ENCODE assay signal across 8 mouse cellular contexts in the genomic region with DNA sequence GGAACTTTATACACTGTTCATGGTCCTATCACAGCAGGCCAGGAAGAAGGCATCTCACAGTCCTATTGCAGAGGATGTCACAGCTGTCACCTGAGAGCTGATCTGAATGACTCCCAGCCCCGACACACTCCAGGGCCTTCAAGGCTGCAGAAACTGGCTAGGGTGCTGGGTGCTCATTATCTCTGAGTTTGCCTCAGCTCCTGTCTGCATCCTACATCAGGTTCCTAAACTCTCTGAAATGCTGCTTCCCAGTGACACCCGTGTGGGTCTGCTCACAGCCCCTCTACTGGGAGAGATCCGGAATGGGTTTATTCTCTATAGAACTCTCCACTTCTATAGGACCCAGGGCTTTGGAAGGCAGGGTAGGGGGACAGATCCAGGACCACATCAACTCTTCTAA. TPM values are rescaled to one million over a fixed set of nuclear protein-coding genes. Genes with fewer than 3 reads are reported as not detected.
A peak's percentile ranks its signal among the peaks of the same experiment; 100 is the strongest.
DNase-seq lines count a peak whose midpoint lies in the region; ATAC-seq lines count a peak whose summit lies in the region.

No protein-coding gene starts in this region.

- DNase-seq in heart, postnatal 4 days, result no peak
- no peak for DNase-seq in embryonic facial prominence, embryonic 11.5 days (ENCODE audit: low spot score)
- no peak for DNase-seq in frontal cortex, postnatal 14 days (ENCODE audit: low spot score in 2 of 2)
- no peak for DNase-seq in embryo, embryonic 10.5 days (ENCODE audit: low spot score)
- no peak for DNase-seq in left cerebral cortex, postnatal 36 days (ENCODE audit: low spot score in 2 of 2)

- ATAC-seq in heart, embryonic 15.5 days (replicated peaks; ENCODE audit: insufficient number of reproducible peaks, insufficient read depth, low FRiP score, low read depth), result no peak
- no peak for ATAC-seq in embryonic facial prominence, embryonic 11.5 days (replicated peaks; ENCODE audit: insufficient number of reproducible peaks, low FRiP score, low TSS enrichment, low read depth)
- ATAC-seq in hindbrain, embryonic 15.5 days (ENCODE audit: low FRiP score, low read depth), result no peak
- ATAC-seq in midbrain, embryonic 13.5 days, result no peak

- H3K4me2 ChIP-seq in heart, embryonic 15.5 days, result peak overlapping the region; percentile 87
- H3K4me2 ChIP-seq in embryonic facial prominence, embryonic 11.5 days (ENCODE audit: low read depth, low read length), result peak overlapping the region; percentile 87
- peak overlapping the region; percentile 82 for H3K4me2 ChIP-seq in hindbrain, embryonic 15.5 days
- peak overlapping the region; percentile 96 for H3K4me2 ChIP-seq in midbrain, embryonic 13.5 days (replicated peaks)

- H3K9ac ChIP-seq in heart, embryonic 15.5 days, result peak overlapping the region; percentile 97
- H3K9ac ChIP-seq in embryonic facial prominence, embryonic 11.5 days (replicated peaks; ENCODE audit: low read length), result no peak overlapping the region
- H3K9ac ChIP-seq in hindbrain, embryonic 15.5 days, result peak overlapping the region; percentile 97
- peak overlapping the region; percentile 98 for H3K9ac ChIP-seq in midbrain, embryonic 13.5 days (replicated peaks)

- no peaks in the 10 kb centered on the region for H3K9me3 ChIP-seq in heart, embryonic 15.5 days (replicated peaks)
- no peaks in the 10 kb centered on the region for H3K9me3 ChIP-seq in embryonic facial prominence, embryonic 11.5 days (replicated peaks; ENCODE audit: control insufficient read depth, low read length)
- no peaks in the 10 kb centered on the region for H3K9me3 ChIP-seq in hindbrain, embryonic 15.5 days
- no peaks in the 10 kb centered on the region for H3K9me3 ChIP-seq in midbrain, embryonic 13.5 days

- H3K4me1 ChIP-seq in heart, embryonic 15.5 days (replicated peaks), result peaks cover 28% of the 10 kb centered on the region
- peaks cover 4% of the 10 kb centered on the region for H3K4me1 ChIP-seq in embryonic facial prominence, embryonic 11.5 days (ENCODE audit: control insufficient read depth, insufficient read depth, low read length)
- H3K4me1 ChIP-seq in hindbrain, embryonic 15.5 days (replicated peaks), result peaks cover 26% of the 10 kb centered on the region
- H3K4me1 ChIP-seq in midbrain, embryonic 13.5 days (replicated peaks), result peaks cover 31% of the 10 kb centered on the region

- peak overlapping the region; percentile 96 for H3K4me3 ChIP-seq in heart, embryonic 15.5 days
- H3K4me3 ChIP-seq in embryonic facial prominence, embryonic 11.5 days (ENCODE audit: low read depth, low read length), result peak overlapping the region; percentile 98; the same call in 1 of the 2 replicates
- H3K4me3 ChIP-seq in hindbrain, embryonic 15.5 days, result peak overlapping the region; percentile 97
- peak overlapping the region; percentile 99 for H3K4me3 ChIP-seq in midbrain, embryonic 13.5 days (replicated peaks)

- intact Hi-C loops in left cerebral cortex, postnatal 36 days (cut with DNase I), result loop anchor here (5.0 kb wide), 1 partner anchor 61 kb away; no protein-coding TSS in a partner anchor

- peak overlapping the region; percentile 94; the same call in 1 of the 2 replicates for H3K27ac ChIP-seq in heart, embryonic 15.5 days
- no peak overlapping the region for H3K27ac ChIP-seq in embryonic facial prominence, embryonic 11.5 days (replicated peaks; ENCODE audit: low read depth, low read length)
- H3K27ac ChIP-seq in hindbrain, embryonic 15.5 days (replicated peaks), result no peak overlapping the region
- H3K27ac ChIP-seq in midbrain, embryonic 13.5 days, result no peak overlapping the region

- 72% methylated on average over 3 of the region's 3 CpGs for WGBS in heart, embryonic 15.5 days
- WGBS in embryonic facial prominence, embryonic 11.5 days, result 85% methylated on average over 3 of the region's 3 CpGs
- 86% methylated on average over 3 of the region's 3 CpGs for WGBS in hindbrain, embryonic 15.5 days
- 86% methylated on average over 3 of the region's 3 CpGs for WGBS in midbrain, embryonic 13.5 days

- no peaks in the 10 kb centered on the region for H3K27me3 ChIP-seq in heart, embryonic 15.5 days
- H3K27me3 ChIP-seq in embryonic facial prominence, embryonic 11.5 days (ENCODE audit: control insufficient read depth, insufficient read depth, low read length), result no peaks in the 10 kb centered on the region
- H3K27me3 ChIP-seq in hindbrain, embryonic 15.5 days, result no peaks in the 10 kb centered on the region
- H3K27me3 ChIP-seq in midbrain, embryonic 13.5 days, result no peaks in the 10 kb centered on the region

- peaks cover 20% of the 10 kb centered on the region for H3K36me3 ChIP-seq in heart, embryonic 15.5 days
- no peaks in the 10 kb centered on the region; the same call in none of the 2 replicates for H3K36me3 ChIP-seq in embryonic facial prominence, embryonic 11.5 days (replicated peaks; ENCODE audit: control insufficient read depth, insufficient read depth, low read depth, low read length)
- H3K36me3 ChIP-seq in hindbrain, embryonic 15.5 days, result peaks cover 19% of the 10 kb centered on the region
- peaks cover 20% of the 10 kb centered on the region for H3K36me3 ChIP-seq in midbrain, embryonic 13.5 days

RNA-seq across cellular contexts. Expression of gene Mcrip1, which starts 1.3 kb away (rescaled TPM):
- polyA plus RNA-seq in heart, embryonic 15.5 days (2015; fragmentation: Nextera tagmentation; extraction: Ambion mirVana), result 119 and 143 TPM in 2 replicates
- total RNA-seq in heart, postnatal 4 days (2021), result 10 to 100 TPM; 76.5 to 82.6 TPM
- polyA plus RNA-seq in embryonic facial prominence, embryonic 11.5 days (2014; fragmentation: Nextera tagmentation; extraction: Ambion mirVana), result 223 and 249 TPM in 2 replicates
- polyA plus RNA-seq in hindbrain, embryonic 15.5 days (2015; fragmentation: Nextera tagmentation; extraction: Ambion mirVana), result 243 and 246 TPM in 2 replicates
- 240 and 242 TPM in 2 replicates for polyA plus RNA-seq in midbrain, embryonic 13.5 days (2015; fragmentation: Nextera tagmentation; extraction: Ambion mirVana)
- 10 to 100 TPM; 73.4 to 91.7 TPM for total RNA-seq in left cerebral cortex, postnatal 36 days (2021)

RNA-seq across cellular contexts. Expression of gene Ppp1r27, which starts 2.7 kb away (rescaled TPM):
- polyA plus RNA-seq in heart, embryonic 15.5 days (2015; fragmentation: Nextera tagmentation; extraction: Ambion mirVana), result 0.50 and 7.6 TPM in 2 replicates
- under 1 TPM in 1 of 2 experiments, not detected in 1; 0.83 TPM for total RNA-seq in heart, postnatal 4 days (2021)
- polyA plus RNA-seq in embryonic facial prominence, embryonic 11.5 days (2014; fragmentation: Nextera tagmentation; extraction: Ambion mirVana), result not detected in 2 replicates
- not detected in 2 replicates for polyA plus RNA-seq in hindbrain, embryonic 15.5 days (2015; fragmentation: Nextera tagmentation; extraction: Ambion mirVana)
- not detected in 2 replicates for polyA plus RNA-seq in midbrain, embryonic 13.5 days (2015; fragmentation: Nextera tagmentation; extraction: Ambion mirVana)
- total RNA-seq in left cerebral cortex, postnatal 36 days (2021), result not detected

RNA-seq across cellular contexts. Expression of gene Gcgr, which starts 17.7 kb away (rescaled TPM):
- polyA plus RNA-seq in heart, embryonic 15.5 days (2015; fragmentation: Nextera tagmentation; extraction: Ambion mirVana), result 2.7 and 2.8 TPM in 2 replicates
- total RNA-seq in heart, postnatal 4 days (2021), result 1 to 10 TPM; 1.7 to 1.8 TPM
- polyA plus RNA-seq in embryonic facial prominence, embryonic 11.5 days (2014; fragmentation: Nextera tagmentation; extraction: Ambion mirVana), result 0.43 and 0.91 TPM in 2 replicates
- polyA plus RNA-seq in hindbrain, embryonic 15.5 days (2015; fragmentation: Nextera tagmentation; extraction: Ambion mirVana), result 0.41 and 0.75 TPM in 2 replicates
- polyA plus RNA-seq in midbrain, embryonic 13.5 days (2015; fragmentation: Nextera tagmentation; extraction: Ambion mirVana), result 0.20 and 0.32 TPM in 2 replicates
- total RNA-seq in left cerebral cortex, postnatal 36 days (2021), result not detected

RNA-seq across cellular contexts. Expression of gene P4hb, which starts 24.8 kb away (rescaled TPM):
- 357 and 484 TPM in 2 replicates for polyA plus RNA-seq in heart, embryonic 15.5 days (2015; fragmentation: Nextera tagmentation; extraction: Ambion mirVana)
- total RNA-seq in heart, postnatal 4 days (2021), result 100 to 1,000 TPM; 353 to 365 TPM
- polyA plus RNA-seq in embryonic facial prominence, embryonic 11.5 days (2014; fragmentation: Nextera tagmentation; extraction: Ambion mirVana), result 626 and 629 TPM in 2 replicates
- polyA plus RNA-seq in hindbrain, embryonic 15.5 days (2015; fragmentation: Nextera tagmentation; extraction: Ambion mirVana), result 263 and 274 TPM in 2 replicates
- 279 and 297 TPM in 2 replicates for polyA plus RNA-seq in midbrain, embryonic 13.5 days (2015; fragmentation: Nextera tagmentation; extraction: Ambion mirVana)
- 100 to 1,000 TPM; 122 to 126 TPM for total RNA-seq in left cerebral cortex, postnatal 36 days (2021)

RNA-seq across cellular contexts. Expression of gene Arhgdia, which starts 33.2 kb away (rescaled TPM):
- 345 and 458 TPM in 2 replicates for polyA plus RNA-seq in heart, embryonic 15.5 days (2015; fragmentation: Nextera tagmentation; extraction: Ambion mirVana)
- total RNA-seq in heart, postnatal 4 days (2021), result 100 to 1,000 TPM; 296 to 308 TPM
- 511 and 567 TPM in 2 replicates for polyA plus RNA-seq in embryonic facial prominence, embryonic 11.5 days (2014; fragmentation: Nextera tagmentation; extraction: Ambion mirVana)
- polyA plus RNA-seq in hindbrain, embryonic 15.5 days (2015; fragmentation: Nextera tagmentation; extraction: Ambion mirVana), result 492 and 533 TPM in 2 replicates
- 452 and 461 TPM in 2 replicates for polyA plus RNA-seq in midbrain, embryonic 13.5 days (2015; fragmentation: Nextera tagmentation; extraction: Ambion mirVana)
- 100 to 1,000 TPM; 304 to 344 TPM for total RNA-seq in left cerebral cortex, postnatal 36 days (2021)
